Mouse (Mus musculus): ENCODE measurements around the gene Obox7. TPM values are rescaled to one million over a fixed set of nuclear protein-coding genes. Genes with fewer than 3 reads are reported as not detected.

The Obox7 gene
- total RNA-seq (2023), result not detected

GRCm38 (mm10) chr7:14659196-14659595, at the start of gene Obox7:
Gene Obox7 (plus strand): TSS chr7:14659496.

Other genes with a start within 250 kb of the Obox7 start
- not detected for gene Sult2a8, start 212.7 kb upstream of the Obox7 start, total RNA-seq (2023)
- not detected for gene Sult2a7, start 165.3 kb upstream of the Obox7 start, total RNA-seq (2023)
- gene Vmn1r90, start 96.0 kb upstream of the Obox7 start, total RNA-seq (2023), result not detected